Mouse (Mus musculus) brown adipose tissue, adult 24 weeks (tissue): ENCODE measurements around the gene Lbh. TPM values are rescaled to one million over a fixed set of nuclear protein-coding genes. Genes with fewer than 3 reads are reported as not detected.

Source experiments
- H3K27ac ChIP-seq: fragments of 200-500 bp; replicated peaks from 2 replicates; pipeline ENCODE4 v1.5.1; 2012; ENCODE audit warnings: low read depth, mild to moderate bottlenecking, low read length
- H3K4me1 ChIP-seq: fragments of 200-500 bp; 2 replicates; pipeline ENCODE4 v1.6.1; 2012; ENCODE audit warnings: low read length, mixed read lengths; ENCODE audit not compliant: control insufficient read depth, insufficient read depth, insufficient read length
- H3K4me3 ChIP-seq: fragments of 200-500 bp; 2 replicates; pipeline ENCODE4 v1.5.1; 2012; ENCODE audit warnings: low read depth, mild to moderate bottlenecking, low read length, moderate library complexity; ENCODE audit not compliant: insufficient read depth
- polyA plus RNA-seq: library from polyadenylated mRNA; stranded (reverse); fragments of >200 nt; gene quantifications from 2 replicates; pipeline ENCODE4 v1.2.4, GENCODE M21; 2012; ENCODE audit not compliant: missing spikeins, insufficient read depth, insufficient read length

The Lbh gene
- polyA plus RNA-seq, 1 experiment = 15.8 TPM

- Histone ChIP-seq H3K4me3 (no peak overlapping the region), H3K4me1 (peaks cover 6% of the 10 kb centered on the region), H3K27ac (no peak overlapping the region)
Observed at GRCm38 (mm10) chr17:72966091-72966531, 48.0 kb downstream of the Lbh start.

- Histone ChIP-seq H3K4me3 (no peak overlapping the region), H3K4me1 (peaks cover 5% of the 10 kb centered on the region), H3K27ac (no peak overlapping the region)
Observed at GRCm38 (mm10) chr17:72966878-72967277, 48.8 kb downstream of the Lbh start.

GRCm38 (mm10) chr17:72967371-72968175 is 49.5 kb downstream of the Lbh start:
- no peaks in the 10 kb centered on the region for H3K4me1 ChIP-seq
- H3K27ac ChIP-seq = no peak overlapping the region
- no peak overlapping the region for H3K4me3 ChIP-seq

GRCm38 (mm10) chr17:72968666-72969065 is 50.6 kb downstream of the Lbh start:
- no peaks in the 10 kb centered on the region for H3K4me1 ChIP-seq
- H3K27ac ChIP-seq = no peak overlapping the region
- no peak overlapping the region for H3K4me3 ChIP-seq

- Histone ChIP-seq H3K4me1 (no peaks in the 10 kb centered on the region), H3K4me3 (no peak overlapping the region), H3K27ac (no peak overlapping the region)
Observed at GRCm38 (mm10) chr17:72970631-72971161, 52.6 kb downstream of the Lbh start.

GRCm38 (mm10) chr17:72973041-72973440 is 54.9 kb downstream of the Lbh start:
- no peaks in the 10 kb centered on the region; the same call in 1 of the 2 replicates for H3K4me1 ChIP-seq
- H3K27ac ChIP-seq = no peak overlapping the region
- no peak overlapping the region for H3K4me3 ChIP-seq

GRCm38 (mm10) chr17:72976258-72977231 is 58.4 kb downstream of the Lbh start:
- Histone ChIP-seq H3K27ac (no peak overlapping the region), H3K4me3 (no peak overlapping the region), H3K4me1 (no peaks in the 10 kb centered on the region; the same call in 1 of the 2 replicates)

- no peak overlapping the region for H3K4me3 ChIP-seq
- peaks cover 4% of the 10 kb centered on the region for H3K4me1 ChIP-seq
- no peak overlapping the region for H3K27ac ChIP-seq
Observed at GRCm38 (mm10) chr17:72977616-72978015, 59.5 kb downstream of the Lbh start.

- Histone ChIP-seq H3K4me3 (no peak overlapping the region), H3K27ac (no peak overlapping the region), H3K4me1 (peaks cover 6% of the 10 kb centered on the region)
Observed at GRCm38 (mm10) chr17:72982156-72982555, 64.1 kb downstream of the Lbh start.

- H3K27ac ChIP-seq = no peak overlapping the region
- peaks cover 6% of the 10 kb centered on the region for H3K4me1 ChIP-seq
- H3K4me3 ChIP-seq = no peak overlapping the region
Observed at GRCm38 (mm10) chr17:72983471-72983870, 65.4 kb downstream of the Lbh start.

- Histone ChIP-seq H3K4me3 (no peak overlapping the region), H3K27ac (no peak overlapping the region), H3K4me1 (no peaks in the 10 kb centered on the region)
Observed at GRCm38 (mm10) chr17:72989025-72989424, 70.9 kb downstream of the Lbh start.

Other genes with a start within 250 kb of the Lbh start
- gene Ypel5, start 81.9 kb upstream of the Lbh start, polyA plus RNA-seq = 62.5 and 65.3 TPM in 2 replicates
- 11.6 and 12.8 TPM in 2 replicates for gene Lclat1, start 189.7 kb downstream of the Lbh start, polyA plus RNA-seq